ENCODE assay signal across 9 mouse cellular contexts in the genomic region with DNA sequence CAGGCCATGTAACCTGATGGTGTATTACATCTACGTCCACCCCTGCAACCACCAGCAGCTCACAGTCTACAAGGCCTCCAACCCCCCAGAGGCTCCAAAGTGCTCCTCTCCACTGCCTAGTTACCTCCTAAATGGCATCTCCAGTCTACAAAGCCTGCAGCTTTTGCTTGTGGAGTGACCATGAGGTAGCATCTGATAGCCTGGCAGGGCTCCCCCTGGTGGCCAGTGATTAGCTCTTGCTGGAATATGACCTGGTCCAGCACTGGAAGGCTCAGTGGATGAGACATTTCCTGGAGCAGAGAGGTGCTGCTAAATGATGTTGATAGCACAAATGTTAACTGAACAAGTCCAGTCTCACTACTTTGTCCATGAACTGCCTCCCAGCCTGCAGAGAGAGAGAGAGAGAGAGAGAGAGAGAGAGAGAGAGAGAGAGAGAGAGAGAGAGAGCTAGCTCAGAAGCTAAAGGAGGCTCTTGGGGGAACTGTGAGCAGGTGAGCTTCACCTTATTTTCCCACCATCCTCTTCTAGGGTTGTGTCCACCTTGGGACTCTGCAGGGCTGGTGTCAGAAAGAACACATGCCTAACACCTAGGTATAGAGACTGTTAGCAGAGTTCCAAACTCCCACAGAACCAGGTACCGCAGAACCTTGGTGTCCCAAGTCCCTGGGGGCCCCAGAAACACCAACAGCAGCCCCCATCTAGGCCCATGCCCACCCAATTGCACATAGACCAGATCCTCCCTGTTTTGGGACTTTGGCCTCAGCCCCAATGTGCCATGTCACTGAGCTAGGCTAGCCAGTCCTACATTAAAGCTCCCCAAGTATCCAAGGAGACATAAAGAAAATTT. TPM values are rescaled to one million over a fixed set of nuclear protein-coding genes. Genes with fewer than 3 reads are reported as not detected.
DNase-seq lines count a peak whose midpoint lies in the region; ATAC-seq lines count a peak whose summit lies in the region.
"Had no signal": no experiment of that assay in that cellular context is flagged by ENCODE, and none has a peak within 500 bp of the region (broad histone marks: within the 10 kb centered on the region; RNA-seq: fewer than 3 reads in every experiment).

No protein-coding gene starts in this region.

- peaks cover 16% of the 10 kb centered on the region for H3K4me1 ChIP-seq in hindbrain, embryonic 12.5 days

- peak; percentile 42 for DNase-seq in WW6 (ENCODE audit: low read depth, low spot score)
- peak; percentile 78 for DNase-seq in cerebellum, adult 8-10 months
- DNase-seq in forelimb bud, embryonic 11.5 days (ENCODE audit: low read depth, low spot score) = peak; percentile 81
- peak; percentile 61 for DNase-seq in layer of hippocampus, adult 9-11 months
- peak; percentile 79 for DNase-seq in lung, postnatal 36 days
- peak; percentile 55 to 59 for DNase-seq in right cerebral cortex, postnatal 36 days (ENCODE audit: low spot score in 2 of 2)

- no peak overlapping the region for H3K4me2 ChIP-seq in hindbrain, embryonic 12.5 days (replicated peaks)
- H3K4me2 ChIP-seq: hindbrain, embryonic 15.5 days had no signal

- no peaks in the 10 kb centered on the region for H3K27me3 ChIP-seq in hindbrain, embryonic 12.5 days
- H3K27me3 ChIP-seq: hindbrain, embryonic 15.5 days had no signal

- H3K9ac ChIP-seq in hindbrain, embryonic 12.5 days = no peak overlapping the region
- H3K9ac ChIP-seq: hindbrain, embryonic 15.5 days had no signal

- H3K36me3 ChIP-seq in hindbrain, embryonic 12.5 days = no peaks in the 10 kb centered on the region
- H3K36me3 ChIP-seq: hindbrain, embryonic 15.5 days had no signal

- H3K27ac ChIP-seq in hindbrain, embryonic 12.5 days = no peak overlapping the region
- H3K27ac ChIP-seq: hindbrain, embryonic 15.5 days had no signal

- ATAC-seq in hindbrain, embryonic 12.5 days (ENCODE audit: low FRiP score) = peak; percentile 50
- ATAC-seq in activated CD4-positive, CD25-positive, alpha-beta regulatory T cell, adult 4 months = no peak

- 71% methylated on average over 2 of the region's 2 CpGs for WGBS in hindbrain, embryonic 12.5 days

- no peak overlapping the region for H3K4me3 ChIP-seq in hindbrain, embryonic 12.5 days
- H3K4me3 ChIP-seq: hindbrain, embryonic 15.5 days had no signal

- no peaks in the 10 kb centered on the region for H3K9me3 ChIP-seq in hindbrain, embryonic 12.5 days (replicated peaks)
- H3K9me3 ChIP-seq: hindbrain, embryonic 15.5 days had no signal

RNA-seq across cellular contexts. Expression of gene Lmo1, which starts 43.3 kb away (rescaled TPM):
- polyA plus RNA-seq in hindbrain, embryonic 12.5 days (2016; fragmentation: Nextera tagmentation; extraction: Ambion mirVana) = 46.3 and 50.9 TPM in 2 replicates
- not detected for polyA plus RNA-seq in activated CD4-positive, CD25-positive, alpha-beta regulatory T cell, adult 4 months (2017; shearing (Covaris generic))

Comparison
In these comparisons a context has a peak if more than half of its experiments do, and no peak if none do; other contexts are left out.
1. RNA of gene Lmo1, which starts 43.3 kb away (polyA plus RNA-seq): 46.3 to 50.9 TPM in hindbrain, embryonic 12.5 days; not detected in activated CD4-positive, CD25-positive, alpha-beta regulatory T cell, adult 4 months; every median in the first group is over 10 times any median in the second.
2. Peak in every context shown above with its lines, with median percentiles within 50 percentile points of each other: DNase-seq.